Mouse (Mus musculus) stomach, embryonic 15.5 days (tissue): ENCODE measurements around the gene Dstyk. TPM values are rescaled to one million over a fixed set of nuclear protein-coding genes. Genes with fewer than 3 reads are reported as not detected.

ENCODE experiments used
- ATAC-seq: fragments of 200-750 bp; cut with Nextera tagmentation; 2 replicates; pipeline ENCODE4 v1.8.0; 2017; ENCODE audit warnings: low read depth, moderate number of reproducible peaks, moderate TSS enrichment; ENCODE audit not compliant: insufficient read depth, low FRiP score
- H3K27ac ChIP-seq: fragments of 300-500 bp; sonication (generic); 2 replicates; pipeline ENCODE4 v1.5.1; 2015; ENCODE audit warnings: mild to moderate bottlenecking, inconsistent platforms
- H3K27me3 ChIP-seq: fragments of 300-500 bp; sonication (generic); replicated peaks from 2 replicates; pipeline ENCODE4 v1.6.1; 2015; ENCODE audit warnings: inconsistent platforms
- H3K36me3 ChIP-seq: fragments of 300-500 bp; sonication (generic); 2 replicates; pipeline ENCODE4 v1.6.1; 2015; ENCODE audit warnings: inconsistent platforms
- H3K4me1 ChIP-seq: fragments of 300-500 bp; sonication (generic); 2 replicates; pipeline ENCODE4 v1.6.1; 2015; ENCODE audit warnings: inconsistent platforms
- H3K4me2 ChIP-seq: fragments of 300-500 bp; sonication (generic); 2 replicates; pipeline ENCODE4 v1.6.1; 2015; ENCODE audit warnings: mild to moderate bottlenecking, inconsistent platforms
- H3K4me3 ChIP-seq: fragments of 300-500 bp; sonication (generic); replicated peaks from 2 replicates; pipeline ENCODE4 v1.5.1; 2015; ENCODE audit warnings: inconsistent platforms
- H3K9ac ChIP-seq: fragments of 300-500 bp; sonication (generic); 2 replicates; pipeline ENCODE4 v1.6.1; 2015; ENCODE audit warnings: inconsistent platforms
- H3K9me3 ChIP-seq: fragments of 300-500 bp; sonication (generic); 2 replicates; pipeline ENCODE4 v1.6.1; 2016; ENCODE audit warnings: inconsistent platforms
- WGBS: fragments of 180-500 bp; shearing (Covaris S2); methylation state at CpG from one replicate; pipeline ENCODE4 v1.1.7; 2015; 5-methylcytosine and 5-hydroxymethylcytosine counted together
- polyA plus RNA-seq: library from polyadenylated mRNA; unstranded; fragments of >200 nt; fragmentation: Nextera tagmentation; extraction: Ambion mirVana; gene quantifications from 2 replicates; pipeline ENCODE4 v1.2.1, GENCODE M21; 2015

The Dstyk gene
- polyA plus RNA-seq, 1 experiment from 2014 or later, result 11.5 TPM

- Histone ChIP-seq H3K4me3 (no peak overlapping the region), H3K27me3 (no peaks in the 10 kb centered on the region), H3K9me3 (no peaks in the 10 kb centered on the region), H3K4me2 (no peak overlapping the region), H3K27ac (no peak overlapping the region), H3K9ac (no peak overlapping the region), H3K36me3 (peaks cover 2% of the 10 kb centered on the region; the same call in 1 of the 2 replicates), H3K4me1 (0 out of 2 replicates have a peak, but pooled peaks cover under 1% of the 10 kb centered on the region)
- ATAC-seq, result no peak
- 74% methylated on average over 6 of the region's 6 CpGs for WGBS
These were observed 66.4 kb downstream of the Dstyk start for GRCm38 (mm10) chr1:132483759-132484158.

GRCm38 (mm10) chr1:132500535-132500934 is 83.2 kb downstream of the Dstyk start:
- H3K27ac ChIP-seq, result no peak overlapping the region
- H3K4me1 ChIP-seq, result no peaks in the 10 kb centered on the region
- no peak for ATAC-seq
- H3K36me3 ChIP-seq, result peaks cover 47% of the 10 kb centered on the region
- no peak overlapping the region for H3K9ac ChIP-seq
- H3K27me3 ChIP-seq, result no peaks in the 10 kb centered on the region
- H3K9me3 ChIP-seq, result no peaks in the 10 kb centered on the region
- no peak overlapping the region for H3K4me3 ChIP-seq
- no peak overlapping the region for H3K4me2 ChIP-seq
- WGBS, result 90% methylated on average over 2 of the region's 2 CpGs

GRCm38 (mm10) chr1:132505155-132505554 is 87.8 kb downstream of the Dstyk start:
- Histone ChIP-seq H3K9me3 (no peaks in the 10 kb centered on the region), H3K4me2 (no peak overlapping the region), H3K9ac (no peak overlapping the region), H3K27me3 (no peaks in the 10 kb centered on the region), H3K27ac (no peak overlapping the region), H3K4me3 (no peak overlapping the region), H3K4me1 (no peaks in the 10 kb centered on the region), H3K36me3 (peaks cover 40% of the 10 kb centered on the region)
- no peak for ATAC-seq
- 93% methylated on average over 5 of the region's 5 CpGs for WGBS

- no peak for ATAC-seq
- Histone ChIP-seq H3K4me2 (no peak within 1 kb of the TSS), H3K4me1 (no peaks in the 10 kb centered on the region), H3K36me3 (peaks cover 35% of the 10 kb centered on the region), H3K9me3 (no peaks in the 10 kb centered on the region), H3K4me3 (no peak within 1 kb of the TSS), H3K27me3 (no peaks in the 10 kb centered on the region), H3K27ac (no peak within 1 kb of the TSS), H3K9ac (no peak within 1 kb of the TSS)
- WGBS, result 84% methylated on average over 7 of the region's 7 CpGs
These were observed 88.7 kb downstream of the Dstyk start, which contains the start of gene Tmem81 for GRCm38 (mm10) chr1:132506058-132506457. TSS of gene Tmem81 (plus strand) at chr1:132506230.

GRCm38 (mm10) chr1:132506656-132507055 is 89.3 kb downstream of the Dstyk start:
- Histone ChIP-seq H3K9ac (no peak overlapping the region), H3K36me3 (peaks cover 35% of the 10 kb centered on the region), H3K27me3 (no peaks in the 10 kb centered on the region), H3K9me3 (no peaks in the 10 kb centered on the region), H3K4me3 (no peak overlapping the region), H3K4me2 (no peak overlapping the region), H3K4me1 (no peaks in the 10 kb centered on the region), H3K27ac (no peak overlapping the region)
- WGBS, result 91% methylated on average over 7 of the region's 7 CpGs
- no peak for ATAC-seq

- Histone ChIP-seq H3K4me1 (no peaks in the 10 kb centered on the region), H3K4me3 (no peak overlapping the region), H3K4me2 (no peak overlapping the region), H3K27ac (no peak overlapping the region), H3K9me3 (no peaks in the 10 kb centered on the region), H3K9ac (no peak overlapping the region), H3K27me3 (no peaks in the 10 kb centered on the region), H3K36me3 (peaks cover 21% of the 10 kb centered on the region)
- no peak for ATAC-seq
- 80% methylated on average over 5 of the region's 5 CpGs for WGBS
These were observed 92.4 kb downstream of the Dstyk start for GRCm38 (mm10) chr1:132509771-132510170.

GRCm38 (mm10) chr1:132511521-132511920 is 94.2 kb downstream of the Dstyk start:
- H3K4me1 ChIP-seq, result no peaks in the 10 kb centered on the region
- WGBS, result 43% methylated on average over 8 of the region's 8 CpGs
- H3K9ac ChIP-seq, result no peak overlapping the region
- no peak overlapping the region for H3K4me2 ChIP-seq
- H3K36me3 ChIP-seq, result peaks cover 14% of the 10 kb centered on the region; the same call in 1 of the 2 replicates
- H3K9me3 ChIP-seq, result no peaks in the 10 kb centered on the region
- no peaks in the 10 kb centered on the region for H3K27me3 ChIP-seq
- no peak overlapping the region for H3K27ac ChIP-seq
- no peak overlapping the region for H3K4me3 ChIP-seq
- no peak for ATAC-seq

DNA sequence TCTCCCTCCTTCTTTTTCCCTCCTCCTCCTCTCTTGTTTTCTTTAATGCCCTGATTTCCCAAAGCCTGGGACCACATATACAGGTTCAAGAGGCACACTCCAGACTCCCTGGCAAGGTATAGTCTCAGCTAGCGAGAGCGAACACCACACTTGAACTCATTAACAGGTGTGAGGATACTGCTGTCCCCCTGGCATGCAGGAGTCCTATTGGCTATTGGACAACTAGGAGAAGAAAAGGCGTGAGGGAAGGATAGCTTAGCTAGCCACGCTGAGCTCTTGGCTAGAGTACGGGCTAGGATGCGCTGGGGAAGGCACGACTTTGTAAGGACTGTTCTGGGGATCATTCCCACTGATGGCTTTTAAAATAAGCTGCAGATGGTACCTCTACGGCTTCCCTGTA is 94.8 kb downstream of the Dstyk start:
- no peaks in the 10 kb centered on the region for H3K4me1 ChIP-seq
- no peaks in the 10 kb centered on the region for H3K27me3 ChIP-seq
- no peak overlapping the region for H3K4me3 ChIP-seq
- WGBS, result 80% methylated on average over 8 of the region's 8 CpGs
- no peak overlapping the region for H3K27ac ChIP-seq
- peaks cover 8% of the 10 kb centered on the region; the same call in 1 of the 2 replicates for H3K36me3 ChIP-seq
- no peak overlapping the region for H3K9ac ChIP-seq
- ATAC-seq, result no peak
- no peaks in the 10 kb centered on the region for H3K9me3 ChIP-seq
- no peak overlapping the region for H3K4me2 ChIP-seq

DNA sequence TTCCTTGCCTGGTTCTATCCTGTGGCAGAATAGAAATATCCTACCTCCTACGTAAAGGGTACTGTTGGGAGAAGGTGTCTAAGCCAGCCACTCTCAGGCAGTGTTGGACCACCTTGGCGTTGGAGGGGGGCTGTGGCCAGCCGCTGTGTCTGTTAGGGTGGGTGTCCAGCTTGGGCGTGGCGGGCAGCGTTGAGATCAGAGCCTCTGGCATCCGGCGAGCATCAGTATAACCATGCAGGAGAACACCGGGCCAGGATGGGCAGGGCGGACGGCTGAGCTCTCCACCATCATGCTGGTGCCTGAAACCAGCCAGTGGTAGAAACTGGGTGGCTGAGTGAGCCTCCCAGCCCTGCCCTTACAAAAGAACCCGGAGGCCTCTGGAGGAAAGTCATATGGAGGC is 98.0 kb downstream of the Dstyk start:
- no peak overlapping the region for H3K4me2 ChIP-seq
- no peak overlapping the region for H3K27ac ChIP-seq
- no peak for ATAC-seq
- WGBS, result 87% methylated on average over 12 of the region's 12 CpGs
- H3K9ac ChIP-seq, result no peak overlapping the region
- no peaks in the 10 kb centered on the region for H3K27me3 ChIP-seq
- H3K36me3 ChIP-seq, result no peaks in the 10 kb centered on the region
- H3K9me3 ChIP-seq, result no peaks in the 10 kb centered on the region
- H3K4me1 ChIP-seq, result no peaks in the 10 kb centered on the region
- no peak overlapping the region for H3K4me3 ChIP-seq

Other genes with a start within 250 kb of the Dstyk start
- 0.36 and 0.46 TPM in 2 replicates for gene Lemd1, start 226.1 kb upstream of the Dstyk start, polyA plus RNA-seq
- gene AC124108.1, start 226.1 kb upstream of the Dstyk start, polyA plus RNA-seq, result 0.09 and 0.10 TPM in 2 replicates
- gene Gm10188, start 187.8 kb upstream of the Dstyk start, polyA plus RNA-seq, result not detected in 2 replicates
- gene Klhdc8a, start 118.9 kb upstream of the Dstyk start, polyA plus RNA-seq, result 0.14 and 0.15 TPM in 2 replicates
- gene Nuak2, start 101.4 kb upstream of the Dstyk start, polyA plus RNA-seq, result 6.1 and 6.5 TPM in 2 replicates
- 20.3 and 52.2 TPM in 2 replicates for gene Tmcc2, start 26.3 kb upstream of the Dstyk start, polyA plus RNA-seq
- gene Rbbp5, start 59.8 kb downstream of the Dstyk start, polyA plus RNA-seq, result 37.6 and 37.9 TPM in 2 replicates
- gene Tmem81, start 88.7 kb downstream of the Dstyk start, polyA plus RNA-seq, result 1.6 and 1.8 TPM in 2 replicates
- gene Cntn2, start 125.7 kb downstream of the Dstyk start, polyA plus RNA-seq, result 0.19 and 0.26 TPM in 2 replicates